Mouse (Mus musculus): ENCODE measurements around the gene Lkaaear1. TPM values are rescaled to one million over a fixed set of nuclear protein-coding genes. Genes with fewer than 3 reads are reported as not detected.

Gene Lkaaear1
- polyA plus RNA-seq, 1 experiment, result not detected

DNA sequence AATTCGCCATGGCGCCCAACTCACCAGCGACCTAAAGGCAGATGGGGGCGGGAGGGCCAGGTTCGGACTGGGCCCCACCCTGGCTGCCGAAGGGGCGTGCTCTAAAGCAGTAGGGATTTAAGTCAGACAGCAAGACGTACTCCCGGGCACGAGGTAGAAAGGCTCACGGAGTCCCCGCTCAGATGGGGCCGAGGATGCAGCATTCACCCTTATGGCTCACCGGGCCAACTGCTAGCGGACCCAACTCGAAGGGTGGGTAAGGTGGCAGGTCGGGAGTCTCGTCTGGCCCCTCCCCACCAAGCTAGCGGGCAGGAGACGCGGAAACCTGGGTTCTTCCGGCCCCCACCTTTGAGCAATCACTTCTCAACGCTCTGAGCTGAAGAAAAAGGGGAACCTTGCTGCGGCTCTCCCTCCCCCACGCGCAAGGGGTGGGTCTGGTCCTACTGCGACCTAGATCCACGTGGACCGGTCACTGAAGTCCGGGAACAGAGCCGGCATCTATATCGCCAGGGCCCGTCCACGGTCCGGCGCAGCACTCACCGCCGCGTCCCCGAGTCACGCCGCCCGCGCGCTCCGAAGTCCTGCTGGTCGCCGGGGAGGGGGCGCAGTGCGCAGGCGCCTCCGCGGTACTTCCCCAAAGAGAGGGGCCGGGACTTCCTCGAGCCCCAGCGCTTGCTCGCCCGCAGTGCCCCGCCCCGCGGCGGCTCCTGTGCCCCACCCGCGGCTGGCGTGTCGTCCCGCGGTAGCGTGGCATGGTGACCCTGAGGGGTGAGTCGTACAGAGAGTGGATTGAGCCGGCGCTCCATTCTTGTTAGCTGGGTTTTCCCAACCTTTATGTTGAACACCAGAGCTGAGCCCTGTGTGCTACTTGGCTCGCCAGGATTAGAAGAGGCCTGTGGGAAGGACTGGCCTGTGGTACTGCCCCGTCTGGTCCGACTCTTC is 4.6 kb downstream of the Lkaaear1 start, which contains the start of gene Rgs19:
Gene Rgs19, minus strand, starts transcription at position 639 of the 942 bp plus-strand sequence.
- Histone ChIP-seq H3K4me3 (ENCODE audit: insufficient read depth, low read depth, low read length) (peak within 1 kb of the TSS; percentile 54), H3K4me1 (ENCODE audit: control insufficient read depth, insufficient read depth, low read length) (no peaks in the 10 kb centered on the region), H3K36me3 (ENCODE audit: control insufficient read depth, insufficient read depth, low read length) (no peaks in the 10 kb centered on the region), H3K27me3 (replicated peaks; ENCODE audit: control insufficient read depth, insufficient read depth, low read length) (no peaks in the 10 kb centered on the region), H3K27ac (ENCODE audit: insufficient read depth, low read depth, low read length) (no peak within 1 kb of the TSS)
- DNase-seq, result peak; percentile 81
- WGBS, result 2% methylated on average over 75 of the region's 75 CpGs
- TF ChIP-seq CTCF (conservative IDR thresholded peaks at IDR 0.05; ENCODE audit: insufficient read depth, insufficient read length, low read depth, low read length), result no peak
- no peak for TF ChIP-seq POLR2A (IDR thresholded peaks at IDR 0.05; ENCODE audit: low read depth, low read length)

DNA sequence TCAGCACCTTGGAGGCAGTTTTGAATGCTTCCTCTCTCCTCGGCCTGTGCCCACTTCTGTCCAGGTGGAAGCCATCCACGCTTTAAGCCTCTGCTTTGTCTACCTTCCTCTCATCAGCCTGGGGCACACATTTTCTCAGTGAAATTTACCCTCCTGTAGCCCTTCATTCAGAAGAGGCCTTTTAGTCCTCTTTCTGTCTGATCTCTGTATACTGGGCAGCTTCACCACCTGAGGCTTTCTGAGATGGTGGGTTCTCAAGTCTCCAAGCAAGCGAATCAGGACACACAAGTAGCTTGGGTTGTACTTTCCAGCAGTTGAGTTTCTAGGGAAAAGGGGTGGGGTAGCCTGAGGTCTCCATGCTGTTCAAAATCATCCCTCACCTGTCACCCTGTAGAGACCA is 5.9 kb downstream of the Lkaaear1 start:
- TF ChIP-seq CTCF (conservative IDR thresholded peaks at IDR 0.05; ENCODE audit: insufficient read depth, insufficient read length, low read depth, low read length), result no peak
- TF ChIP-seq POLR2A (IDR thresholded peaks at IDR 0.05; ENCODE audit: low read depth, low read length), result no peak
- 91% methylated on average over 3 of the region's 3 CpGs for WGBS
- H3K27me3 ChIP-seq (replicated peaks; ENCODE audit: control insufficient read depth, insufficient read depth, low read length), result no peaks in the 10 kb centered on the region
- no peaks in the 10 kb centered on the region for H3K4me1 ChIP-seq (ENCODE audit: control insufficient read depth, insufficient read depth, low read length)
- no peaks in the 10 kb centered on the region for H3K36me3 ChIP-seq (ENCODE audit: control insufficient read depth, insufficient read depth, low read length)
- no peak for DNase-seq
- no peak overlapping the region for H3K4me3 ChIP-seq (ENCODE audit: insufficient read depth, low read depth, low read length)
- H3K27ac ChIP-seq (ENCODE audit: insufficient read depth, low read depth, low read length), result no peak overlapping the region

DNA sequence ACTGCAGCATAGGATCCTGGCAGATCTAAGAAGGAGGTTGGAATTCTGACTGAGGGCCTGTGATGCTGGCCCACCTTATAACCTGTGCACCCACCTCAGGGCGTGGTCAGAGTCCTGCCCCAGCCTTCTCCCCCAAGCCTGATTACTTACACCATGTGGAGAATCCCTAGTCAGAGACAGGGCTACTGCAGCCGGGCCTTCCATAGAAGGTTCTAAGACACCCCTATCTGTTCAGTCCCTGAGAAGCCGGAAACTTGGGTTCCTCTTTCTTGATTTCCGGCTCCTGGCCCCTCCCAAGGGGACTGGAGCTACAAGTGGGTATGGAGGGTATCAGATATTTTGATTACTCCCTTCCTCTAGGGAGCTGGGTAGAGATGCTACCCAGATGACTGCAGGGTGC is 6.7 kb downstream of the Lkaaear1 start:
- H3K4me1 ChIP-seq (ENCODE audit: control insufficient read depth, insufficient read depth, low read length), result no peaks in the 10 kb centered on the region
- no peak overlapping the region for H3K27ac ChIP-seq (ENCODE audit: insufficient read depth, low read depth, low read length)
- 83% methylated on average over 4 of the region's 4 CpGs for WGBS
- DNase-seq, result no peak
- H3K36me3 ChIP-seq (ENCODE audit: control insufficient read depth, insufficient read depth, low read length), result no peaks in the 10 kb centered on the region
- H3K27me3 ChIP-seq (replicated peaks; ENCODE audit: control insufficient read depth, insufficient read depth, low read length), result no peaks in the 10 kb centered on the region
- TF ChIP-seq POLR2A (IDR thresholded peaks at IDR 0.05; ENCODE audit: low read depth, low read length) (no peak), CTCF (conservative IDR thresholded peaks at IDR 0.05; ENCODE audit: insufficient read depth, insufficient read length, low read depth, low read length) (no peak)
- no peak overlapping the region for H3K4me3 ChIP-seq (ENCODE audit: insufficient read depth, low read depth, low read length)

- H3K4me1 ChIP-seq (ENCODE audit: control insufficient read depth, insufficient read depth, low read length), result no peaks in the 10 kb centered on the region
- no peak for DNase-seq
- H3K27me3 ChIP-seq (replicated peaks; ENCODE audit: control insufficient read depth, insufficient read depth, low read length), result no peaks in the 10 kb centered on the region
- no peaks in the 10 kb centered on the region for H3K36me3 ChIP-seq (ENCODE audit: control insufficient read depth, insufficient read depth, low read length)
- no peak overlapping the region for H3K4me3 ChIP-seq (ENCODE audit: insufficient read depth, low read depth, low read length)
- 81% methylated on average over 6 of the region's 6 CpGs for WGBS
- TF ChIP-seq POLR2A (IDR thresholded peaks at IDR 0.05; ENCODE audit: low read depth, low read length) (no peak), CTCF (conservative IDR thresholded peaks at IDR 0.05; ENCODE audit: insufficient read depth, insufficient read length, low read depth, low read length) (no peak)
- no peak overlapping the region for H3K27ac ChIP-seq (ENCODE audit: insufficient read depth, low read depth, low read length)
Measured at GRCm38 (mm10) chr2:181691083-181691482, 7.2 kb downstream of the Lkaaear1 start.

DNA sequence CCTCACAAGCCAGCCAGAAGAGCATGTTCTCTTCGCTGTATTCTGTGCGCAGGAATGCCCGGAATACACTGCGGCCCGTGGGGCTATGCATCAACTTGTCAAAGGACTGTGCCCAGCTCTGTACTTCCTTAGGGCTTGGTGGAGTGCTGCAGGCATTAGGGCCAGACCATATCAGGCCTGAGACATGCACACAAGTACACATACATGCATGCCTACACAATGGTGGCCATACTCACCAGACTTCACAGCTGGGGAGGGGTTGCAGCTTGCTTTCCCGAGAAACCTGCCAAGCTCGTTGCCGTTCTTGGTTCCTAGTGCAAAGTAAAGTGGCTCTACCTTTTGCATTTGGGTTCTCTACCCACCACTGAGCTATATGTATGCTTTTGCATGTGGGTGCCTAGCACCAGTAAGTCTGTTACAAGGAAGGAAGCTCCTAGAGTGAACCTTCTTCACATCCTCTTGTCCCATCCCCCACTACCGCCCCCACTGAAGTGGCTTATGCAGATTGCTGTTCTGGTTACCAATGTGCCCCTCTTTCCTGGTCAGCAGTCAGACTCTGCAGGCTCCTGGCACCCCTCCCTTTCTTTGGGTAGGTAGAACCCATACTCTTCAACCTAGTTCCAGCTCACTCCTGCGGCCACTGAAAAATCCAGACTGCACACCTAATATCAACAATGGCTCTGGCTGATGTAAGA is 8.6 kb downstream of the Lkaaear1 start:
- Histone ChIP-seq H3K4me1 (ENCODE audit: control insufficient read depth, insufficient read depth, low read length) (no peaks in the 10 kb centered on the region), H3K36me3 (ENCODE audit: control insufficient read depth, insufficient read depth, low read length) (no peaks in the 10 kb centered on the region), H3K27me3 (replicated peaks; ENCODE audit: control insufficient read depth, insufficient read depth, low read length) (no peaks in the 10 kb centered on the region), H3K27ac (ENCODE audit: insufficient read depth, low read depth, low read length) (no peak overlapping the region), H3K4me3 (ENCODE audit: insufficient read depth, low read depth, low read length) (no peak overlapping the region)
- no peak for TF ChIP-seq CTCF (conservative IDR thresholded peaks at IDR 0.05; ENCODE audit: insufficient read depth, insufficient read length, low read depth, low read length)
- TF ChIP-seq POLR2A (IDR thresholded peaks at IDR 0.05; ENCODE audit: low read depth, low read length), result no peak
- no peak for DNase-seq
- WGBS, result 88% methylated on average over 10 of the region's 10 CpGs

DNA sequence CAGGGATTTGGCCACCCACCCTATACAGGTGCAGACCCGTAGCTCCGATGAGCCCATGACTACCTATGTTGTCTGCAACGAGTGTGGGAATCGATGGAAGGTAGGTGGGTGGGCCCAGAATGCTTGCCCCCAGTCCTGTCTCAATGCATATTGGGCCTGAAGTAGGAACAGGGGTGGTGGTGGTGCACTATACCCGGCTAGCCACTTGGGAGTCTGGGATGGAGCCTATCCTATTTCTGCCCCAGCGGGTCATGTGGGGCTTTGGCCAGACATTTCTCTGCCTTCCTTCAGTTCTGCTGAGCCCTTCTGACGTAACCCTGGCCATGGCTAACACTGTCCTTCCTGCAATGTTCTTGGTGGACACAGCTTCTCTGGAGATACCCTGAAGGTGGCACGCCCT is 10.7 kb downstream of the Lkaaear1 start:
- Histone ChIP-seq H3K27ac (ENCODE audit: insufficient read depth, low read depth, low read length) (no peak overlapping the region), H3K4me1 (ENCODE audit: control insufficient read depth, insufficient read depth, low read length) (no peaks in the 10 kb centered on the region), H3K27me3 (replicated peaks; ENCODE audit: control insufficient read depth, insufficient read depth, low read length) (no peaks in the 10 kb centered on the region), H3K36me3 (ENCODE audit: control insufficient read depth, insufficient read depth, low read length) (no peaks in the 10 kb centered on the region), H3K4me3 (ENCODE audit: insufficient read depth, low read depth, low read length) (no peak overlapping the region)
- TF ChIP-seq POLR2A (IDR thresholded peaks at IDR 0.05; ENCODE audit: low read depth, low read length) (no peak), CTCF (conservative IDR thresholded peaks at IDR 0.05; ENCODE audit: insufficient read depth, insufficient read length, low read depth, low read length) (no peak)
- DNase-seq, result no peak
- WGBS, result 93% methylated on average over 8 of the region's 8 CpGs

DNA sequence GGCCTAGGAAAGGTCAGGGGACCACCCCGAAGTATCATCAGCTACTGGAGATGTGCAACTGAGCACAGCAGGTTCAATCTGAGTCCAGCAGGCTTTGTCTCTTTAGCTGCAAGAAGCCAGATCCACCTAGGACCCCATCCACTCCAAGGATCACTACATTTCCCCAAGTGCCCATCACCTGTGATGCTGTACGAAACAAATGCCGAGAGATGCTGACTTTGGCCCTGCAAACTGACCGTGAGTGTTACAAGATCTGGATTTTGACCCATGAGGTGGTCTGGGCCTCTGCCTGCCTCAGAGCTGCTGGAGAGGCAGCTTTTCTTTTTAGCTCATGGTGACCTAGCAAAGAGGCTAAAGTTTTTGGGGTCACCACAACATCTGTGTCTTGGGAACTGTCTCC is 12.6 kb downstream of the Lkaaear1 start:
- TF ChIP-seq POLR2A (IDR thresholded peaks at IDR 0.05; ENCODE audit: low read depth, low read length) (no peak), CTCF (conservative IDR thresholded peaks at IDR 0.05; ENCODE audit: insufficient read depth, insufficient read length, low read depth, low read length) (no peak)
- H3K36me3 ChIP-seq (ENCODE audit: control insufficient read depth, insufficient read depth, low read length), result no peaks in the 10 kb centered on the region
- no peak overlapping the region for H3K4me3 ChIP-seq (ENCODE audit: insufficient read depth, low read depth, low read length)
- no peak overlapping the region for H3K27ac ChIP-seq (ENCODE audit: insufficient read depth, low read depth, low read length)
- no peaks in the 10 kb centered on the region for H3K4me1 ChIP-seq (ENCODE audit: control insufficient read depth, insufficient read depth, low read length)
- no peak for DNase-seq
- 93% methylated on average over 4 of the region's 4 CpGs for WGBS
- H3K27me3 ChIP-seq (replicated peaks; ENCODE audit: control insufficient read depth, insufficient read depth, low read length), result no peaks in the 10 kb centered on the region

All from kidney, adult 2 months (tissue).